Mouse (Mus musculus) heart, embryonic 15.5 days (tissue): Measurements from ENCODE around the gene Jmjd6. TPM values are rescaled to one million over a fixed set of nuclear protein-coding genes. Genes with fewer than 3 reads are reported as not detected.

Source experiments
- ATAC-seq: fragments of 200-750 bp; cut with Nextera tagmentation; replicated peaks from 2 replicates; pipeline ENCODE4 v1.8.0; 2017; ENCODE audit warnings: low read depth, moderate TSS enrichment; ENCODE audit not compliant: insufficient number of reproducible peaks, insufficient read depth, low FRiP score
- H3K27ac ChIP-seq: fragments of 300-500 bp; sonication (generic); 2 replicates; pipeline ENCODE4 v1.5.1; 2015; ENCODE audit warnings: mild to moderate bottlenecking, inconsistent platforms
- H3K27me3 ChIP-seq: fragments of 300-500 bp; sonication (generic); 2 replicates; pipeline ENCODE4 v1.6.1; 2015; ENCODE audit warnings: inconsistent platforms
- H3K36me3 ChIP-seq: fragments of 300-500 bp; sonication (generic); 2 replicates; pipeline ENCODE4 v1.6.1; 2015; ENCODE audit warnings: mild to moderate bottlenecking, inconsistent platforms
- H3K4me1 ChIP-seq: fragments of 300-500 bp; sonication (generic); replicated peaks from 2 replicates; pipeline ENCODE4 v1.6.1; 2015; ENCODE audit warnings: inconsistent platforms
- H3K4me2 ChIP-seq: fragments of 300-500 bp; sonication (generic); 2 replicates; pipeline ENCODE4 v1.6.1; 2015; ENCODE audit warnings: inconsistent platforms, mild to moderate bottlenecking, moderate library complexity
- H3K4me3 ChIP-seq: fragments of 300-500 bp; sonication (generic); 2 replicates; pipeline ENCODE4 v1.5.1; 2015; ENCODE audit warnings: mild to moderate bottlenecking, inconsistent platforms
- H3K9ac ChIP-seq: fragments of 300-500 bp; sonication (generic); 2 replicates; pipeline ENCODE4 v1.6.1; 2015; ENCODE audit warnings: mild to moderate bottlenecking, inconsistent platforms
- H3K9me3 ChIP-seq: fragments of 300-500 bp; sonication (generic); replicated peaks from 2 replicates; pipeline ENCODE4 v1.6.1; 2016; ENCODE audit warnings: inconsistent platforms
- whole genome bisulfite sequencing: fragments of 180-500 bp; shearing (Covaris S2); methylation state at CpG from one replicate; pipeline ENCODE4 v1.1.7; 2015; ENCODE audit warnings: mixed read lengths; 5-methylcytosine and 5-hydroxymethylcytosine counted together
- polyA plus RNA-seq: library from polyadenylated mRNA; unstranded; fragments of >200 nt; fragmentation: Nextera tagmentation; extraction: Ambion mirVana; gene quantifications from 2 replicates; pipeline ENCODE4 v1.2.1, GENCODE M21; 2015

The Jmjd6 gene
- polyA plus RNA-seq, 1 experiment from 2014 or later = 66.5 TPM

DNA sequence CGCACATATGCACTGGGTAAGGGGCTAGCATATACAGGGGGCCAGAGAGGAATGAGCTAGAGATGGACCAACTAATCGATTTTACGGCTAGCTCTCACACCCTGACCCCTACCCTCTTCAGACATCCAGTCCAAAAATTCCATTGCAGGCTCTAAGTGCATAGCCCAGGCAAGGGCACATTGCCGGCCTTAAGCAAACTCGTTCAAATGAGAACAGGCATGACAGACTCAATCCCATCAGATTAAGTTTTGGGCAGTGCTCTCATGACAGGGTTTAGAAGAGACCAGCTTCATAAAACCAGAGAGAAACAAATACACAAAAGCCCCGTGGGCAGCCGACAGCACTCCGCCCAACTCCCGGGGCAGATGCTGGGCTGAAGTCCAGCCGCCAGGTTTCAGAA lies 21.0 kb downstream of the Jmjd6 start:
- H3K4me1 ChIP-seq = peaks cover 54% of the 10 kb centered on the region
- H3K9me3 ChIP-seq = no peaks in the 10 kb centered on the region
- no peaks in the 10 kb centered on the region for H3K36me3 ChIP-seq
- no peak overlapping the region for H3K9ac ChIP-seq
- peak overlapping the region; percentile 85 for H3K27ac ChIP-seq
- peak overlapping the region; percentile 41 for H3K4me2 ChIP-seq
- no peaks in the 10 kb centered on the region for H3K27me3 ChIP-seq
- WGBS = 59% methylated on average over 10 of the region's 10 CpGs
- H3K4me3 ChIP-seq = no peak overlapping the region
- ATAC-seq = no peak

DNA sequence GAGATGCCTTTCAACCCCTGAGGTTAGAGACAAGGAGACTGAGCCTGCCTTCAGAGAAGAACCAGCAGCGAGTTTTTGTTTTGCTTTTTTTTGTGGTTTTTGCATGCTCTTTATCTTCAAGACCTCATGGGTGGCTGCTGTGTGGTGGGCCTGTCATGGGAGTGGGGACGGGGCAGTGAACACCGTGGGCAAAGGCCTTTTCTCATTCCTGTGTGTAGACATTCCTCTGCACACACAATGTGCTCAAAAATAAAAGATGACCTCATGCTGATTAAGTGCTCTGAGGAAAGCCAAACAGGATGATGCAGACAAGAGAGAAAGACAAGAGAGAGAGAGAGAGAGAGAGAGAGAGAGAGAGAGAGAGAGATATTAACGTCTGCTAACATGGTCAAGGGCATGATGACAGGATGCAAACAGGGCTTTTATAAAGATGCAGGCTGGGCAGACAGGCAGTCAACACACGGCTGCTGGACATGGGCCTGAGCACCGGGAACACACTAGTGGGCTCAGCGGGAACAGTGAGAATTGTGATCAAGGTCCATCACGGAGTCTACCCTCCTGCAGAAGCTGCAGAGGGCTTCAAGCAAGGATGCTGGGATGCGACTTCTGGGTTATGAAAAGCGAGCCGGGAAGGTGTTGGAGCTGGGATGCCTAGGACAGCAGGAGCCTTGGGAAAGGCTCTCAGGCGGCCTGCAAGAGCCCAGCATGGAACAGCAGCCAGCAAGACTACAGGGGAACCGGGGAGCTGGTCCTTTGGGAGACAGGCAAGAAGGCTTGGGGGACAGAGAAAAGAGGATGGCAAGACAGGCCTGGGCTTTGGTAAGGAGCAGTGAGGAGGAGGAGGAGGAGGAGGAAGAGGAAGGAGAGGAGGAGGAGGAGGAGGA lies 21.9 kb downstream of the Jmjd6 start:
- Histone ChIP-seq H3K27ac (peak overlapping the region; percentile 85), H3K4me3 (0 out of 2 replicates have a peak overlapping the region, but pooled peaks have one; percentile 10), H3K9me3 (no peaks in the 10 kb centered on the region), H3K36me3 (no peaks in the 10 kb centered on the region), H3K27me3 (no peaks in the 10 kb centered on the region), H3K4me2 (peak overlapping the region; percentile 41), H3K9ac (peak overlapping the region; percentile 40), H3K4me1 (peaks cover 53% of the 10 kb centered on the region)
- WGBS = 23% methylated on average over 13 of the region's 13 CpGs
- ATAC-seq = peak; percentile 72

- Histone ChIP-seq H3K4me2 (no peak overlapping the region), H3K9ac (no peak overlapping the region), H3K36me3 (no peaks in the 10 kb centered on the region), H3K27me3 (no peaks in the 10 kb centered on the region), H3K9me3 (no peaks in the 10 kb centered on the region), H3K4me3 (no peak overlapping the region), H3K4me1 (peaks cover 55% of the 10 kb centered on the region), H3K27ac (peak overlapping the region; percentile 85)
- no peak for ATAC-seq
- 68% methylated on average over 5 of the region's 5 CpGs for WGBS
These were observed 23.2 kb downstream of the Jmjd6 start for GRCm38 (mm10) chr11:116819932-116820593.

GRCm38 (mm10) chr11:116818722-116819121 lies 24.5 kb downstream of the Jmjd6 start:
- H3K4me1 ChIP-seq = peaks cover 69% of the 10 kb centered on the region
- no peak for ATAC-seq
- 51% methylated on average over 8 of the region's 8 CpGs for WGBS
- H3K9ac ChIP-seq = no peak overlapping the region
- H3K9me3 ChIP-seq = no peaks in the 10 kb centered on the region
- H3K27me3 ChIP-seq = no peaks in the 10 kb centered on the region
- H3K27ac ChIP-seq = 0 out of 2 replicates have a peak overlapping the region, but pooled peaks have one; percentile 18
- H3K4me2 ChIP-seq = no peak overlapping the region
- no peaks in the 10 kb centered on the region for H3K36me3 ChIP-seq
- no peak overlapping the region for H3K4me3 ChIP-seq

- no peaks in the 10 kb centered on the region for H3K27me3 ChIP-seq
- H3K27ac ChIP-seq = no peak overlapping the region
- H3K9me3 ChIP-seq = no peaks in the 10 kb centered on the region
- peaks cover 78% of the 10 kb centered on the region for H3K4me1 ChIP-seq
- H3K4me3 ChIP-seq = no peak overlapping the region
- no peak overlapping the region for H3K4me2 ChIP-seq
- ATAC-seq = no peak
- no peak overlapping the region for H3K9ac ChIP-seq
- H3K36me3 ChIP-seq = no peaks in the 10 kb centered on the region
- 95% methylated on average over 5 of the region's 5 CpGs for WGBS
These were observed 25.7 kb downstream of the Jmjd6 start for GRCm38 (mm10) chr11:116817567-116817966.

- Histone ChIP-seq H3K4me3 (no peak overlapping the region), H3K36me3 (no peaks in the 10 kb centered on the region), H3K27me3 (no peaks in the 10 kb centered on the region), H3K9ac (no peak overlapping the region), H3K9me3 (no peaks in the 10 kb centered on the region), H3K4me2 (no peak overlapping the region), H3K4me1 (peaks cover 76% of the 10 kb centered on the region), H3K27ac (peak overlapping the region; percentile 18; the same call in 1 of the 2 replicates)
- ATAC-seq = no peak
- WGBS = 65% methylated on average over 5 of the region's 5 CpGs
These were observed 26.5 kb downstream of the Jmjd6 start for GRCm38 (mm10) chr11:116816769-116817168.

DNA sequence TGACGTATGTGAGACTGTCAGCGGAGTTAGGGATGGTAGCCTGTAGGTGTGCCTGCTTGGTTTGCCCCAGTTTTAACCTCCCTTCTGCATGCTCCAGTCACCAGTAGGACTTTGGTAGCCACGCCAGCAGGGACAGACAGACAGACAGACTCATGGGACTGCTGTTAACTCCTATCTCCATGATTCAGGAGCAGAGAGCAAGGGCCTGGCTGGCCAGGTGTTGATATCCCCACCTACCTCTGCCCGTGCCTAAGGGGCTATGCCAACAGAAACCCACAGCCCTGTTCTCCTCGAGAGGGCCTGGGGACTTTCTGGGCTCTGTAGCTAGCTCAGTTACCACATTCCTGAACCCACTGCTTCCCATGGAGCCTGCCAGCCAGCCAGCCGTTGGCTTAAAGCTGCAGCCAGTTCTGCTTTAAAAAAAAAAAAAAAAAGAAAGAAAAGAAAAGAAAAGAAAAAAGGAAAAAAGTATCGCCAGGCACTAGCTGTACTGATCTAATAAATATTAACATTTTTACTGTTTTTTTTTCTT lies 28.3 kb downstream of the Jmjd6 start:
- Histone ChIP-seq H3K36me3 (no peaks in the 10 kb centered on the region), H3K27ac (peak overlapping the region; percentile 86), H3K4me1 (peaks cover 69% of the 10 kb centered on the region), H3K9me3 (no peaks in the 10 kb centered on the region), H3K4me3 (no peak overlapping the region), H3K27me3 (no peaks in the 10 kb centered on the region), H3K4me2 (peak overlapping the region; percentile 21; the same call in 1 of the 2 replicates), H3K9ac (peak overlapping the region; percentile 41)
- ATAC-seq = no peak
- WGBS = 31% methylated on average over 7 of the region's 7 CpGs

DNA sequence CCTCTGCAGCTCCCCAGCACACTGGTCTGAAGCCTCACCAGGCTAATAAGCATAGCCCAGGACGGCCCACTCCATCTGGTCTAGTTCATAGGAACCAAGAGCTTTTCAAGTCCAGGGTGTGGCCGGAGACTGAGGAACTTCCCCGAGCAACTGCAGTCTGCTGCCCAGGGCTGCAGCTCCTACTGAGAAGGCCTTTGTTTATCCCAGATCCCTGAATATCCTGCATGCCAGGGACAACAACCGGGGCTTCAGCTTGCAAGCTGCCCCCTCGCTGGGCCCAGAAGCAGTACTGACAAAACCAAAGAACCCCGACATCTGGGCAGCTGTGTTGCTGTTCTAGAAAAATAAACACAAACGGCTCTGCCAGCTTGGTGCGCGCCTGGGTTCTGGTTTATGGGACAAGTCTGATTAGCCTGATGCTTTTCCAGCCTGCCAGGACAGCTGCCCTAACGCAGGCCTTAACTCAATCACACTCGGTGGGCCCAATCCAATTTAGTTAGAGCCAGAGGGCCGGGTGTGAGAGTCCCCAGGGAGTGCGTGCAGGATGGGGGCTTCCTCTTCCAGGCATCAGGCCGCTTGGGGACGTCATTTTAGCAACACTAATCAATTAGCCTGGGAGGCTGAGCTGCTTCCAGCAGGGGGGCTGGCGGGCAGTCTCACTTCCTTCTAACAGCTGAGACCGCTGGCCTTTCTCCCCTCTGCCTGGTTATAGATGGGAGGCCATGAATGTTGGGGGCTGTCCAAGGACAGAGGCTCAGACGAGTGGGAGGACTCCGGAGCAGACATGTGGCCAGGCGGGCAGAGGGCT lies 29.0 kb downstream of the Jmjd6 start:
- H3K9ac ChIP-seq = no peak overlapping the region
- no peaks in the 10 kb centered on the region for H3K9me3 ChIP-seq
- WGBS = 30% methylated on average over 20 of the region's 20 CpGs
- H3K4me1 ChIP-seq = peaks cover 64% of the 10 kb centered on the region
- peak overlapping the region; percentile 86 for H3K27ac ChIP-seq
- H3K4me2 ChIP-seq = peak overlapping the region; percentile 21
- H3K36me3 ChIP-seq = no peaks in the 10 kb centered on the region
- peak; percentile 32; the same call in 1 of the 2 replicates for ATAC-seq
- H3K27me3 ChIP-seq = no peaks in the 10 kb centered on the region
- H3K4me3 ChIP-seq = no peak overlapping the region

DNA sequence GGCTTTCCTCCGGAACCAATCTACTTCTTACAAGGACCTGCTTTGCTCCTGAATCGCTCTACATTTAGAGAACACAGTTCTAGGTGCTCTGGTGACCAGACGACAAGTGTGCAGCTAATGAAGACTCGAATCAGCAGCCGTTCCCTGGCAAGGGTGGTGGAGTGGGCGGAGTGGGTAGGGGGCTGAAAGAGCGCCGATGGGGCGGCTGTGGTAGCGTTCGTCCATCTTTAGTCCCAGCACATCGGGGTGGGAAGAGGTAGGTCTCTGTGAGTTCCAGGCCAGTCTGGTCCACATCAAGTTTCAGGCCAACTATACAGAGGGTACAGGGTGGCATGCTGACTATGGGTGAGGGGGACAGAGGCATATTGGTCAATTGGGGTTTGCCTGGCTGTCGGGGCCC lies 29.6 kb downstream of the Jmjd6 start:
- H3K36me3 ChIP-seq = no peaks in the 10 kb centered on the region
- H3K27me3 ChIP-seq = no peaks in the 10 kb centered on the region
- no peaks in the 10 kb centered on the region for H3K9me3 ChIP-seq
- WGBS = 78% methylated on average over 13 of the region's 13 CpGs
- no peak overlapping the region for H3K4me3 ChIP-seq
- peaks cover 57% of the 10 kb centered on the region for H3K4me1 ChIP-seq
- H3K9ac ChIP-seq = no peak overlapping the region
- no peak for ATAC-seq
- no peak overlapping the region for H3K4me2 ChIP-seq
- peak overlapping the region; percentile 86 for H3K27ac ChIP-seq

GRCm38 (mm10) chr11:116812793-116813529 lies 30.3 kb downstream of the Jmjd6 start:
- no peaks in the 10 kb centered on the region for H3K27me3 ChIP-seq
- H3K27ac ChIP-seq = peak overlapping the region; percentile 86
- 48% methylated on average over 21 of the region's 21 CpGs for WGBS
- no peak overlapping the region for H3K4me2 ChIP-seq
- 0 out of 2 replicates have a peak, but pooled peaks have one; percentile 4 for ATAC-seq
- H3K9me3 ChIP-seq = no peaks in the 10 kb centered on the region
- no peak overlapping the region for H3K4me3 ChIP-seq
- H3K4me1 ChIP-seq = peaks cover 57% of the 10 kb centered on the region
- H3K36me3 ChIP-seq = no peaks in the 10 kb centered on the region
- H3K9ac ChIP-seq = no peak overlapping the region
